Mouse (Mus musculus) lung, postnatal 0 days (tissue): Measurements from ENCODE around the gene 4930556J24Rik.

Experiments
- CTCF ChIP-seq: IDR thresholded peaks from 2 replicates; pipeline ENCODE4 v1.5.1; 2016; ENCODE audit warnings: antibody characterized with exemption, mild to moderate bottlenecking
- EP300 ChIP-seq: IDR thresholded peaks from 2 replicates; pipeline ENCODE4 v1.6.1; 2016; ENCODE audit warnings: antibody characterized with exemption, mild to moderate bottlenecking, control low read depth

GRCm38 (mm10) chr11:3925916-3926315, 50.7 kb downstream of the 4930556J24Rik start:
- TF ChIP-seq CTCF (no peak), EP300 (no peak)
